Mouse (Mus musculus) adrenal gland, postnatal 36 days (tissue): ENCODE data around the gene Adpgk. TPM values are rescaled to one million over a fixed set of nuclear protein-coding genes. Genes with fewer than 3 reads are reported as not detected.

Experiments
- DNase-seq, 2 experiments: peaks; one replicate each; pipeline ENCODE4 v3.0.0; 2021; ENCODE audit warnings: mixed read lengths in 1 of 2
- total RNA-seq, 2 experiments: library from RNA; stranded (reverse); gene quantifications; 2 replicates each; pipeline ENCODE4 v1.2.3; 2021

Adpgk gene
- total RNA-seq, 2 experiments from 2014 or later, result 30.1 to 32.6 TPM

DNA sequence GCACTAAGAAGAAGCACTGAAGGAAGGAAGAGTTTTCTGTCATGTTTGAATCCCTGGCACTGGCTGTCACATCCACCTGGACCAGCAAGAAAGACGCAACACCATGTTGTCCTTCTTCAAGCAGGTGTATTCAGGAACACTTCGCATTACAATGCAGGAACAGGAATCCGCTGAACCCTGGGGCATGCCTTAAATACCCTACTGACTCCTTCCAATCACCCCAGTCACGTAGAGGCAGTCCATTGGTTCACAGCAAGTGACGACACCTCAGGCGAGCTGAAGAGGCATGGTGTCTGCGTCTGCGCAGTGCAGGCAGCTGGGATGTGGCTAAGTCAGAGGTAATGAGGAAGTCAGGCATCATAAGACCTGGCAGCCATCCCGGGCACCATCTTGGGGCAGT lies 78.3 kb downstream of the Adpgk start:
- DNase-seq, result no peak

Other genes with a start within 250 kb of the Adpgk start
- 10 to 100 TPM in 1 of 2 experiments, 1 to 10 TPM in 1; 9.4 to 10.1 TPM for gene Bbs4, start 62.0 kb downstream of the Adpgk start, total RNA-seq
- 100 to 1,000 TPM; 122 to 130 TPM for gene Arih1, start 195.1 kb downstream of the Adpgk start, total RNA-seq
- 100 to 1,000 TPM; 111 to 147 TPM for gene Hexa, start 248.0 kb downstream of the Adpgk start, total RNA-seq
- gene Tmem202, start 248.3 kb downstream of the Adpgk start, total RNA-seq, result 1 to 10 TPM; 3.6 to 4.1 TPM